Mouse (Mus musculus): ENCODE data around the gene Ank3.
A peak's percentile ranks its signal among the peaks of the same experiment; 100 is the strongest.

The Ank3 gene

GRCm38 (mm10) chr10:69720899-69721490 lies 322.4 kb downstream of the Ank3 start:
- DNase-seq (ENCODE audit: low spot score) = peak; percentile 19

GRCm38 (mm10) chr10:69724159-69724558 lies 325.6 kb downstream of the Ank3 start:
- no peak for DNase-seq (ENCODE audit: low spot score)

GRCm38 (mm10) chr10:69725078-69725477 lies 326.5 kb downstream of the Ank3 start:
- no peak for DNase-seq (ENCODE audit: low spot score)

GRCm38 (mm10) chr10:69726265-69726664 lies 327.7 kb downstream of the Ank3 start:
- no peak for DNase-seq (ENCODE audit: low spot score)

- DNase-seq (ENCODE audit: low spot score) = no peak
Observed at GRCm38 (mm10) chr10:69726806-69727205, 328.2 kb downstream of the Ank3 start.

- DNase-seq (ENCODE audit: low spot score) = no peak
Observed at GRCm38 (mm10) chr10:69728876-69729275, 330.3 kb downstream of the Ank3 start.

GRCm38 (mm10) chr10:69730351-69730871 lies 331.8 kb downstream of the Ank3 start:
- DNase-seq (ENCODE audit: low spot score) = no peak

- no peak for DNase-seq (ENCODE audit: low spot score)
Observed at GRCm38 (mm10) chr10:69731341-69731740, 332.8 kb downstream of the Ank3 start.

GRCm38 (mm10) chr10:69731863-69732262 lies 333.3 kb downstream of the Ank3 start:
- no peak for DNase-seq (ENCODE audit: low spot score)

- DNase-seq (ENCODE audit: low spot score) = no peak
Observed at GRCm38 (mm10) chr10:69736241-69736640, 337.7 kb downstream of the Ank3 start.

GRCm38 (mm10) chr10:69738741-69739271 lies 340.2 kb downstream of the Ank3 start:
- peak; percentile 76 for DNase-seq (ENCODE audit: low spot score)

- DNase-seq (ENCODE audit: low spot score) = no peak
Observed at GRCm38 (mm10) chr10:69742528-69742927, 344.0 kb downstream of the Ank3 start.

- DNase-seq (ENCODE audit: low spot score) = peak; percentile 12
Observed at GRCm38 (mm10) chr10:69744181-69744580, 345.6 kb downstream of the Ank3 start.

GRCm38 (mm10) chr10:69744871-69745270 lies 346.3 kb downstream of the Ank3 start:
- DNase-seq (ENCODE audit: low spot score) = no peak

GRCm38 (mm10) chr10:69746322-69746721 lies 347.7 kb downstream of the Ank3 start:
- no peak for DNase-seq (ENCODE audit: low spot score)

- DNase-seq (ENCODE audit: low spot score) = peak; percentile 17
Observed at GRCm38 (mm10) chr10:69746730-69747129, 348.2 kb downstream of the Ank3 start.

GRCm38 (mm10) chr10:69751416-69751815 lies 352.8 kb downstream of the Ank3 start:
- DNase-seq (ENCODE audit: low spot score) = peak; percentile 24

- peak; percentile 27 for DNase-seq (ENCODE audit: low spot score)
Observed at GRCm38 (mm10) chr10:69753464-69753863, 354.9 kb downstream of the Ank3 start.

GRCm38 (mm10) chr10:69756956-69757672 lies 358.5 kb downstream of the Ank3 start:
- no peak for DNase-seq (ENCODE audit: low spot score)

- DNase-seq (ENCODE audit: low spot score) = no peak
Observed at GRCm38 (mm10) chr10:69762977-69763376, 364.4 kb downstream of the Ank3 start.

- no peak for DNase-seq (ENCODE audit: low spot score)
Observed at GRCm38 (mm10) chr10:69764402-69764801, 365.8 kb downstream of the Ank3 start.

- DNase-seq (ENCODE audit: low spot score) = no peak
Observed at GRCm38 (mm10) chr10:69777065-69777645, 378.6 kb downstream of the Ank3 start.

- DNase-seq (ENCODE audit: low spot score) = no peak
Observed at GRCm38 (mm10) chr10:69777736-69778135, 379.2 kb downstream of the Ank3 start.

Data from embryo, embryonic 10.5 days (tissue).